Mouse (Mus musculus) cerebellum, postnatal 36 days (tissue): ENCODE data around the gene Klhl30.

Experiments
- DNase-seq, 2 experiments: peaks; one replicate each; pipeline ENCODE4 v3.0.0; 2021 to 2022; ENCODE audit warnings: mixed read lengths in 2 of 2

Gene Klhl30

GRCm38 (mm10) chr1:91365816-91366214 is 15.0 kb downstream of the Klhl30 start:
- DNase-seq, result no peak

- DNase-seq, result peak in 1 of 2 experiments; percentile 38
These were observed 15.6 kb downstream of the Klhl30 start, which contains the start of gene Erfe for GRCm38 (mm10) chr1:91366215-91367108. Erfe (plus strand) TSS chr1:91366430.

- no peak for DNase-seq
These were observed 16.5 kb downstream of the Klhl30 start for GRCm38 (mm10) chr1:91367295-91367694.

- DNase-seq, result no peak
These were observed 18.6 kb downstream of the Klhl30 start for GRCm38 (mm10) chr1:91369408-91369807.

GRCm38 (mm10) chr1:91370055-91370454 is 19.2 kb downstream of the Klhl30 start:
- DNase-seq, result no peak

- DNase-seq, result no peak
These were observed 22.6 kb downstream of the Klhl30 start for GRCm38 (mm10) chr1:91373414-91373835.

- peak; percentile 75 for DNase-seq
These were observed 29.8 kb downstream of the Klhl30 start for GRCm38 (mm10) chr1:91380453-91381090.

GRCm38 (mm10) chr1:91381091-91381471 is 30.3 kb downstream of the Klhl30 start:
- DNase-seq, result no peak

- DNase-seq, result no peak
These were observed 39.6 kb downstream of the Klhl30 start for GRCm38 (mm10) chr1:91390369-91390768.

- DNase-seq, result peak in 1 of 2 experiments; percentile 16
These were observed 47.1 kb downstream of the Klhl30 start for GRCm38 (mm10) chr1:91397927-91398259.

GRCm38 (mm10) chr1:91398260-91399062 is 47.6 kb downstream of the Klhl30 start, which contains the start of gene Ilkap:
Ilkap (minus strand) TSS chr1:91398815.
- peak; percentile 83 to 84 for DNase-seq

- DNase-seq, result peak in 1 of 2 experiments; percentile 15
These were observed 54.2 kb downstream of the Klhl30 start for GRCm38 (mm10) chr1:91404976-91405375.

GRCm38 (mm10) chr1:91405406-91406169 is 54.8 kb downstream of the Klhl30 start:
- peak; percentile 83 to 86 for DNase-seq

GRCm38 (mm10) chr1:91407819-91408218 is 57.0 kb downstream of the Klhl30 start:
- DNase-seq, result no peak

- DNase-seq, result no peak
These were observed 60.9 kb downstream of the Klhl30 start for GRCm38 (mm10) chr1:91411631-91412285.
